Mouse (Mus musculus): Measurements from ENCODE around the gene Ifit3b.
"Not testable (repeated sequence)": the region's sequence is repeated elsewhere in the genome, so short reads cannot be mapped to it uniquely, and the experiment has no call there.

Gene Ifit3b

GRCm38 (mm10) chr19:34607237-34608051, at the start of gene Ifit3b:
Ifit3b (plus strand) TSS chr19:34607970.
- DNase-seq (ENCODE audit: low spot score): peak; percentile 38

- no peak for DNase-seq (ENCODE audit: low spot score)
Observed at GRCm38 (mm10) chr19:34562556-34562955, 45.2 kb upstream of the Ifit3b start.

- no peak for DNase-seq (ENCODE audit: low spot score)
Observed at GRCm38 (mm10) chr19:34566178-34566784, 41.5 kb upstream of the Ifit3b start.

- DNase-seq (ENCODE audit: low spot score): peak; percentile 44
Observed at GRCm38 (mm10) chr19:34568988-34569895, 38.5 kb upstream of the Ifit3b start.

GRCm38 (mm10) chr19:34569896-34570476, 37.8 kb upstream of the Ifit3b start:
- no peak for DNase-seq (ENCODE audit: low spot score)

- DNase-seq (ENCODE audit: low spot score): no peak
Observed at GRCm38 (mm10) chr19:34571080-34571479, 36.7 kb upstream of the Ifit3b start.

- no peak for DNase-seq (ENCODE audit: low spot score)
Observed at GRCm38 (mm10) chr19:34573650-34574049, 34.1 kb upstream of the Ifit3b start.

GRCm38 (mm10) chr19:34577121-34577520, 30.6 kb upstream of the Ifit3b start:
- DNase-seq (ENCODE audit: low spot score): peak; percentile 82

GRCm38 (mm10) chr19:34582696-34583095, 25.1 kb upstream of the Ifit3b start:
- DNase-seq (ENCODE audit: low spot score): not testable (repeated sequence)

GRCm38 (mm10) chr19:34583126-34583766, 24.5 kb upstream of the Ifit3b start, which contains the start of gene Ifit3:
Ifit3 (plus strand) TSS chr19:34583531.
- DNase-seq (ENCODE audit: low spot score): peak; percentile 39

GRCm38 (mm10) chr19:34585740-34586458, 21.9 kb upstream of the Ifit3b start:
- DNase-seq (ENCODE audit: low spot score): peak; percentile 48

- DNase-seq (ENCODE audit: low spot score): not testable (repeated sequence)
Observed at GRCm38 (mm10) chr19:34587898-34588692, 19.7 kb upstream of the Ifit3b start.

- DNase-seq (ENCODE audit: low spot score): no peak
Observed at GRCm38 (mm10) chr19:34588959-34589358, 18.8 kb upstream of the Ifit3b start.

GRCm38 (mm10) chr19:34593456-34593855, 14.3 kb upstream of the Ifit3b start:
- DNase-seq (ENCODE audit: low spot score): no peak

GRCm38 (mm10) chr19:34594523-34594922, 13.2 kb upstream of the Ifit3b start:
- not testable (repeated sequence) for DNase-seq (ENCODE audit: low spot score)

- no peak for DNase-seq (ENCODE audit: low spot score)
Observed at GRCm38 (mm10) chr19:34596811-34597210, 11.0 kb upstream of the Ifit3b start.

- DNase-seq (ENCODE audit: low spot score): peak; percentile 80
Observed at GRCm38 (mm10) chr19:34598341-34598740, 9.4 kb upstream of the Ifit3b start.

GRCm38 (mm10) chr19:34599250-34599649, 8.5 kb upstream of the Ifit3b start:
- DNase-seq (ENCODE audit: low spot score): peak; percentile 67

- DNase-seq (ENCODE audit: low spot score): peak; percentile 44
Observed at GRCm38 (mm10) chr19:34601888-34602287, 5.9 kb upstream of the Ifit3b start, which contains the start of gene Ifit1bl1. Ifit1bl1 (minus strand) TSS chr19:34601956.

- DNase-seq (ENCODE audit: low spot score): no peak
Observed at GRCm38 (mm10) chr19:34605472-34605871, 2.3 kb upstream of the Ifit3b start.
